Mouse (Mus musculus) skeletal muscle tissue, postnatal 0 days (tissue): Measurements from ENCODE around the gene Rasgef1a. TPM values are rescaled to one million over a fixed set of nuclear protein-coding genes. Genes with fewer than 3 reads are reported as not detected.

Experiments
- microRNA-seq, 2 experiments: library from miRNA; unstranded; fragments of <30 nt; microRNA quantifications; one replicate each; pipeline ENCODE4; 2016
- polyA plus RNA-seq: library from polyadenylated mRNA; unstranded; fragments of >200 nt; fragmentation: Nextera tagmentation; extraction: Ambion mirVana; gene quantifications from 2 replicates; pipeline ENCODE4 v1.2.1, GENCODE M21; 2015

Rasgef1a gene
- 0.40 and 0.50 TPM in 2 replicates for polyA plus RNA-seq

DNA sequence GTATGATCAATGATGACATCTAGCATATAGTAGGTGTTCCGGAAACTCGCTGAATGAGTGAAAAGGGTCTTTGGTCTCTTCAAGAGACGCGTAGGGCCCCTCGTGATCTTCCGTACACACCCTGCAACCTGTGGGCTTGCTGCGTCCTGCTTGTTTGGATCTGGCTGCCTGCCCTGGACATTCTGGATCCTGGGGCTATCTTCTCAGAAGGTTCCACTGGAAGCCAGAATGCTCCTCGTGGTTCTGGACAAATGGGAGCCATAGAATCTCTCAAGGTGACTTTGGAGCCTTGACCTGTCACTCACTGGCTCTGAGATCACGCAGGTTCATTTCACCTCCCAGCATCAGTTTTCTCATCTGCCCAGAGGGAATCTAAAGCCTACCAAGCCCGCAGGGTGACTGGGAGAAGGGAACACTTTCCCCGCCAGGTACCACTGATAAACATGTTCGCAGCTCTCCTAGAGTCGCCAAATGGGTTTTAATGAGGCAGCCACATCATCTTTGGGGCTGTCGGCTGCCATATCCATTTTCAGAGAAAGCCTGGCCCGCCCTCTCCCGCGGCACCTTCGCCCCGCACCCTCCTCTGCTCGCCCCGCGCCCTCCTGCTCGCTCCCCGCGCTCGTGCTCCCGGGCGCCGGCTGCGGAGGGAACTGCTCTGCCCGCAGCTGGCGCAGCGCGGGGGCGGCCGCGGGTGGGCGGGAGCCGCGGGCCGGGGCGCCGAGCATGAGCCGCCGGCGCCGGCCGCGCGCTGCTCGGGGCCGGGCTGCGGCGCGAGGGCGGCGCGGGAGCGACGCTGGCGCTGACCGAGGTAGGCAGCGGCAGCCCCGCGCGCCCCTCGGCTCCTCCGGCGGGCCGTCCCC, at the start of gene Rasgef1a:
Gene Rasgef1a, plus strand, starts transcription at position 683 of the 860 bp plus-strand sequence.

DNA sequence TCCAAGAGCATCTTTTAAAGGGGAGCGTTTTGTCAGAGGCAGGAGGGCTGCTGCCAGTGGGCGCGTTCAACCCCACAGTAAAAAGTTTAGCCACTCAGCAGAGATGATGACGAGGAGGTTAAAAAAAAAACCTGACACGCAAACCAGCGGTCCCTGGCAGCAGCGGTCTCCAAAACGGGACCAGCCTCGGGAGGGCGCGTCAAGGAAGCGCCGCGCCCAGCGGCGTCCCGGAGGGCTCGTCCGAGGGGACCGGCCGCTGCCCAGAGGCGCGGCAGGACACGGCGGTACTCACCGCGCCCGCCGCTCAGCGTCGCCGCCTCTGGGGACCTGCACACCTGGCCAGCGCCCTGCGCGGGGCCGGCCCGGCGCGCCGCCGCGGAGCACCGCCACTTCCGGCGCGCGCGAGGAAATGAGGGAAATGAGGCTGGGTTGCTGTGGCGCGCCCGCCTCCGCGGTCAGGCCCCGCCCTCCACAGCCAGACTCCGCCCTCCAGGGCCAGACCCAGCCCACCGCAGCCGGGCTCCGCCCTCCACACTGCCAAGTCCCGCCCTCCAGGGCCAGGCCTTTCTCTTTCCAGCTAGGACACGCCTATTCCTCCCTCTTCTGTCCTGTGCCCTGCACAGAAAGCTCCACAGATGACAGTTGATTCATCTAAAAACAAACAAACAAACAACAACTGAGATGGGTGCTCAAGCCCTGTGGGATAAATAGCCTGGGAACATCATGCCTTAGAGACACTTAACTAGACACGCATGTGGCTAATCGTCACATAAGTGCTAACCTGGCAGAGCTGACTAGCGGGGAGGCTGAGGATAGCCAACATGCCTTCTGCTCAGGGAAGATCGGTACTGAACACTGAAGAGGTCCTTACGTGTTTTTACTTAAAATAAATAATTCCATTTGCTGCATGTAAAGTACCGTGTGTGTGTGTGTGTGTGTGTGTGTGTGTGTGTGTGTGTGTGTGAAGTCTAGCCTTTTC, 127.8 kb downstream of the Rasgef1a start, which contains the start of gene Csgalnact2:
Gene Csgalnact2, minus strand, starts transcription at position 410 of the 979 bp plus-strand sequence.

Small RNAs within 50 kb of the gene (microRNA-seq; reads per million reads assigned to microRNA genes)
- gene Mir7044, result 0 to 0.41 reads per million in 2 experiments

Other genes with a start within 250 kb of the Rasgef1a start
- gene Zfp637, start 170.3 kb upstream of the Rasgef1a start, polyA plus RNA-seq, result 63.6 and 67.6 TPM in 2 replicates
- gene Zfp239, start 149.3 kb upstream of the Rasgef1a start, polyA plus RNA-seq, result 0.60 and 0.72 TPM in 2 replicates
- 199 and 233 TPM in 2 replicates for gene Hnrnpf, start 111.1 kb upstream of the Rasgef1a start, polyA plus RNA-seq
- 1.1 and 1.5 TPM in 2 replicates for gene Fxyd4, start 73.7 kb upstream of the Rasgef1a start, polyA plus RNA-seq
- gene Csgalnact2, start 127.7 kb downstream of the Rasgef1a start, polyA plus RNA-seq, result 12.7 and 14.1 TPM in 2 replicates
- 0.45 and 0.48 TPM in 2 replicates for gene Ret, start 186.3 kb downstream of the Rasgef1a start, polyA plus RNA-seq